ENCODE assay signal across 15 mouse cellular contexts in the genomic region with DNA sequence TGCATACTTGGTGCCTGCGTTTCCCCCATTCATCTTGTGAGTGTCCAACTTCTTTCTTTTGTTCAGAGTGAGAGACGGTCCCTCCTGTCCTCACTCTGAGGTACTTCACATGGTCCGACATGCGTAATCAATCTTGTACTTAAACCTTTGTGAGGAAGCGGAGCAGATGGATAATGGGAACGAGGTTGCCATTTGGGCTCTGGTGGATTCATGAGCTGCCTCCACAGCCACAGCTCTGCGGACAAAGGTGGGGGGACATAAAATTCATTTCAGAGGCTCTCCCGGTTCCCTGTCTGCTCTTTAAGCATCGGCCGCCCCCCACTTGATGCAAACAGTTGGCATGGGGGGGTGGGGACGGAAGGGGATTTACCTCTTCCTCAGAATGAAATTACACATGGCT.
"Had no signal": no experiment of that assay in that cellular context is flagged by ENCODE, and none has a peak within 500 bp of the region (broad histone marks: within the 10 kb centered on the region; RNA-seq: fewer than 3 reads in every experiment).

No protein-coding gene starts in this region.

- H3K9me3 ChIP-seq: limb, embryonic 15.5 days; liver, embryonic 13.5 days; lung, embryonic 15.5 days; midbrain, embryonic 15.5 days; stomach, embryonic 15.5 days had no signal

- H3K36me3 ChIP-seq: limb, embryonic 15.5 days; liver, embryonic 13.5 days; lung, embryonic 15.5 days; midbrain, embryonic 15.5 days; stomach, embryonic 15.5 days had no signal

- H3K27ac ChIP-seq: limb, embryonic 15.5 days; liver, embryonic 13.5 days; lung, embryonic 15.5 days; macrophage; midbrain, embryonic 15.5 days; stomach, embryonic 15.5 days had no signal

- ATAC-seq: liver, postnatal 0 days; midbrain, embryonic 15.5 days had no signal

- H3K27me3 ChIP-seq: liver, embryonic 13.5 days; megakaryocyte, embryonic 14.5 days; stomach, embryonic 15.5 days had no signal

- H3K4me1 ChIP-seq: limb, embryonic 15.5 days; liver, embryonic 13.5 days; megakaryocyte, embryonic 14.5 days; stomach, embryonic 15.5 days had no signal

- H3K4me3 ChIP-seq: limb, embryonic 15.5 days; liver, embryonic 13.5 days; lung, embryonic 15.5 days; megakaryocyte, embryonic 14.5 days; midbrain, embryonic 15.5 days; stomach, embryonic 15.5 days had no signal

- H3K9ac ChIP-seq: limb, embryonic 15.5 days; liver, embryonic 13.5 days; liver, postnatal 0 days; lung, embryonic 15.5 days; midbrain, embryonic 15.5 days; stomach, embryonic 15.5 days had no signal

- DNase-seq: kidney, adult 8-10 months; kidney, postnatal 25 days; layer of hippocampus, adult 9-11 months; layer of hippocampus, postnatal 36 days; liver, embryonic 13.5 days; liver, postnatal 0 days; lung, postnatal 14 days; right cerebral cortex, postnatal 14 days; thymus, postnatal 36 days had no signal

- H3K4me2 ChIP-seq: limb, embryonic 15.5 days; liver, embryonic 13.5 days; lung, embryonic 15.5 days; midbrain, embryonic 15.5 days; stomach, embryonic 15.5 days had no signal
